Mouse (Mus musculus) stomach, embryonic 14.5 days (tissue): ENCODE results near the gene Irf2bp1. TPM values are rescaled to one million over a fixed set of nuclear protein-coding genes. Genes with fewer than 3 reads are reported as not detected.
A peak's percentile ranks its signal among the peaks of the same experiment; 100 is the strongest.

ENCODE experiments used
- ATAC-seq: fragments of 200-750 bp; cut with Nextera tagmentation; 2 replicates; pipeline ENCODE4 v1.8.0; 2017; ENCODE audit warnings: low read depth, moderate TSS enrichment; ENCODE audit not compliant: insufficient number of reproducible peaks, insufficient read depth, low FRiP score
- H3K27ac ChIP-seq: fragments of 300-500 bp; sonication (generic); 2 replicates; pipeline ENCODE4 v1.5.1; 2014; ENCODE audit warnings: mild to moderate bottlenecking, low read length, moderate library complexity, mixed read lengths
- H3K27me3 ChIP-seq: fragments of 300-500 bp; sonication (generic); 2 replicates; pipeline ENCODE4 v1.6.1; 2014; ENCODE audit warnings: low read length, control low read depth, mixed read lengths; ENCODE audit not compliant: control insufficient read depth, insufficient read depth
- H3K36me3 ChIP-seq: fragments of 300-500 bp; sonication (generic); 2 replicates; pipeline ENCODE4 v1.6.1; 2014; ENCODE audit warnings: mild to moderate bottlenecking, control low read depth, low read length, moderate library complexity, mixed read lengths; ENCODE audit not compliant: control insufficient read depth, insufficient read depth
- H3K4me1 ChIP-seq: fragments of 300-500 bp; sonication (generic); 2 replicates; pipeline ENCODE4 v1.6.1; 2014; ENCODE audit warnings: low read length, control low read depth, mixed read lengths; ENCODE audit not compliant: control insufficient read depth, insufficient read depth
- H3K4me2 ChIP-seq: fragments of 300-500 bp; sonication (generic); replicated peaks from 2 replicates; pipeline ENCODE4 v1.6.1; 2014; ENCODE audit warnings: low read depth, low read length, control low read depth
- H3K4me3 ChIP-seq: fragments of 300-500 bp; sonication (generic); 2 replicates; pipeline ENCODE4 v1.5.1; 2014; ENCODE audit warnings: low read depth, low read length, control low read depth
- H3K9ac ChIP-seq: fragments of 300-500 bp; sonication (generic); replicated peaks from 2 replicates; pipeline ENCODE4 v1.6.1; 2014; ENCODE audit warnings: low read depth, mild to moderate bottlenecking, control low read depth, low read length, moderate library complexity, mixed read lengths
- H3K9me3 ChIP-seq: fragments of 300-500 bp; sonication (generic); 2 replicates; pipeline ENCODE4 v1.6.1; 2016; ENCODE audit warnings: low read depth, low read length, control low read depth; ENCODE audit not compliant: control insufficient read depth
- WGBS: fragments of 180-500 bp; shearing (Covaris S2); extraction: QIAGEN DNeasy Blood & Tissue Kit; methylation state at CpG from one replicate; pipeline ENCODE4 v1.1.7; 2014; 5-methylcytosine and 5-hydroxymethylcytosine counted together
- polyA plus RNA-seq: library from polyadenylated mRNA; unstranded; fragments of >200 nt; fragmentation: Nextera tagmentation; extraction: Ambion mirVana; gene quantifications from 2 replicates; pipeline ENCODE4 v1.2.1, GENCODE M21; 2014

Gene Irf2bp1
- polyA plus RNA-seq, 1 experiment from 2014 or later = 22.7 TPM

DNA sequence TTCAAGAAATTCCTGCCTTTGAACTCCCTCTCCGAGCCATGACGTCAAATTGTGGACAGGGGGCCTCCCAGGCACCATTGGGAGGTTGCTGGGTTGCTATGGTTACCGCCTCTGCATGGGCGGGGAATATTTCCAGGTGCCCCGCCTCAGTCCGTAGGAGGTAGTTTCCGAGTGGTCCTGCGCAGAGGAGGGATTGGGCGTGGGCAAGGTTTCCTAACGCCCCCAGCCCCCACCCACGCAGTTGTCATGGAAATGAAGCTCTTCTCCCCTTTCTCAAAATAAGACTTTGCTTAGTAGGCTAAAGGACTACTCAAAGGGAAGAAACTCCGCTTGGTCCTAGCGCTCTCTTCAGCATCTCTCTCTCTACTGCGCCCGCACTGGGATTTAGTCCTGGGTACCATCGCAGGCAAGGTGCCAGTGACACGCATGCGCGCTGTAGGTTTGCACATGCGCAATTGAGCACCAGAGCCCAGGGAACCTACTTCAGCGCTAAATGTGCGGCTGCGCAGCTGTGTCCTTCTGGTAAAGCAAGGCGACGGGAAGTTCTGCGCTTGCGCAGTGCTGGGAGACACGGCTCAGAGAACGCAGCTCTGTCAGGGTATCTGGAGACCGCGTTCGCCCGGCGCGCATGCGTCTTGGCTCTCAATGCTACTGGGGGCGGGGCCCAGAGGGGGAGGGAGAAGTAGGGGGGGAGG, 13.1 kb upstream of the Irf2bp1 start, which contains the start of gene Mypop:
TSS of gene Mypop (plus strand) at position 645 of the 695 bp plus-strand sequence.
- Histone ChIP-seq H3K9ac (peak within 1 kb of the TSS; percentile 30; the same call in 1 of the 2 replicates), H3K27ac (peak within 1 kb of the TSS; percentile 70; the same call in 1 of the 2 replicates), H3K27me3 (no peaks in the 10 kb centered on the region), H3K9me3 (no peaks in the 10 kb centered on the region), H3K36me3 (no peaks in the 10 kb centered on the region), H3K4me2 (peak within 1 kb of the TSS; percentile 88), H3K4me3 (peak within 1 kb of the TSS; percentile 48), H3K4me1 (0 out of 2 replicates have a peak, but pooled peaks cover 6% of the 10 kb centered on the region)
- WGBS = under 1% methylated on average over 36 of the region's 37 CpGs
- ATAC-seq = peak; percentile 95

DNA sequence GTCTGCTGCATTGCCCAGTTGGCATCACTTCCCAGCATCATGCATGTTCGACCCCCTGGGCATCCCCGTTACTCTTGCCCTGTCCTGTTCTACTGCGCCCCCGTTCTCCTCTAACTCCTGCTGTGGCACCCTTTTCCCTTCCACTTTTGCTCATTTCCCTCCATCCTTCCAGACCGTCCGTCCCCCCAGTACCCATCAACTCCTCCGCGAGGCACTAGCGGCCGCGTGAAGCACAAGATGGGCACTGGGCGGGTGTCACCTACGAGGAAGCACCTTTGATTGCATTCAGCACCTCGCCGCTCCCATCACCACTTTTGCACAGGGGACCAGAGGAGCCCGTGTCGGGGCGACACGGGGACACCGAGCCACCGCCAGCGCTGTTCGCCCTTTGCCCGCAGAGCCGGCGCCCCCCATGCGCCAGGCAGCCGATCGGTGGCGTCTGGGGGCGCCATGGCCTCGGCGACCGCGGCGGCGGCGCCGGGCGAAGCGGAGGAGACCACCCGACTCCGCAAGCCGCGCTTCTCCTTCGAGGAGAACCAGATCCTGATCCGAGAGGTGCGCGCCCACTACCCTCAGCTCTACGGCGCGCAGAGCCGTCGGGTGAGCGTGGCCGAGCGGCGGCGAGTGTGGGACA, 12.1 kb upstream of the Irf2bp1 start:
- ATAC-seq = no peak
- peak overlapping the region; percentile 88 for H3K4me2 ChIP-seq
- peaks cover 7% of the 10 kb centered on the region; the same call in 1 of the 2 replicates for H3K36me3 ChIP-seq
- no peaks in the 10 kb centered on the region for H3K9me3 ChIP-seq
- 0 out of 2 replicates have a peak, but pooled peaks cover 6% of the 10 kb centered on the region for H3K4me1 ChIP-seq
- peak overlapping the region; percentile 48 for H3K4me3 ChIP-seq
- H3K27me3 ChIP-seq = no peaks in the 10 kb centered on the region
- H3K9ac ChIP-seq = peak overlapping the region; percentile 30; the same call in 1 of the 2 replicates
- no peak overlapping the region for H3K27ac ChIP-seq
- under 1% methylated on average over 58 of the region's 59 CpGs for WGBS

DNA sequence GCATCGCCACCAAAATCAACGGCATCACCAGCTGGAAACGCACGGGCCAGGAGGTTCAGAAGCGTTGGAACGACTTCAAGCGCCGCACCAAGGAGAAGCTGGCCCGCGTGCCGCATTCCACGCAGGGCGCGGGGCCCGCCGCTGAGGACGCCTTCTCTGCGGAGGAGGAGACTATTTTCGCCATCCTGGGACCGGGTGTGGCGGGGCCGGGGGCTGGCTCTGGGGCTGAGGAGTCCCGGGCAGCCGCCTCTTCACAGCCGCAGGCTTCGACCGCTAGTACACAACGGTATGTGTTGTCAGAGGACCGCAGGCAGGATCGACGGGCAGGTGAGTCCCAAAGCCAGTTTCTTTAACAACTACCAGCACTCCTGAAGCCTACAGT, 11.6 kb upstream of the Irf2bp1 start:
- Histone ChIP-seq H3K4me2 (peak overlapping the region; percentile 88), H3K4me1 (0 out of 2 replicates have a peak, but pooled peaks cover 6% of the 10 kb centered on the region), H3K9ac (no peak overlapping the region), H3K4me3 (peak overlapping the region; percentile 48), H3K9me3 (no peaks in the 10 kb centered on the region), H3K27me3 (no peaks in the 10 kb centered on the region), H3K36me3 (peaks cover 7% of the 10 kb centered on the region; the same call in 1 of the 2 replicates), H3K27ac (no peak overlapping the region)
- ATAC-seq = no peak
- 2% methylated on average over 31 of the region's 31 CpGs for WGBS

DNA sequence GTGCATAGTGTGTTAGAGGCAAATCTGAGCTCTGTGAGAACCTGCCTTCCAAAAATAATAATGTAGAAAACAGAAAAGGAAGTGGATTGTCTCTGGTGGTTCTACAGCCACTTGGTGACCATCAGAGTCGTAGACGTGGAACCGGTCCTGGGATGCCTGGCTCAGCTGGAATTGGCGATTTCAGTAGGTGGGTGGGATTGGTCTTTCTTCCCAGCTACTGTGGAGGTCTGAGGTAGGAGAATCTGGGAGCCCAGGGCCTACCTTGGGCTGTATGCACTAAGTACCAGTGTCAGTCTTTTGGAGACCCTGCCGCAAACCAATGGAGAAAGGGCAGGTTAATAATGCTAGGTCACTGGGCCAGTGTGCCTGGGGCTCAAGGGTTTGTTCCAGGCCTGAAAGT, 10.8 kb upstream of the Irf2bp1 start:
- Histone ChIP-seq H3K4me2 (no peak overlapping the region), H3K4me3 (peak overlapping the region; percentile 48), H3K27me3 (no peaks in the 10 kb centered on the region), H3K27ac (no peak overlapping the region), H3K9ac (no peak overlapping the region), H3K36me3 (peaks cover 7% of the 10 kb centered on the region; the same call in 1 of the 2 replicates), H3K9me3 (no peaks in the 10 kb centered on the region), H3K4me1 (0 out of 2 replicates have a peak, but pooled peaks cover 6% of the 10 kb centered on the region)
- WGBS = 86% methylated on average over 5 of the region's 5 CpGs
- no peak for ATAC-seq

DNA sequence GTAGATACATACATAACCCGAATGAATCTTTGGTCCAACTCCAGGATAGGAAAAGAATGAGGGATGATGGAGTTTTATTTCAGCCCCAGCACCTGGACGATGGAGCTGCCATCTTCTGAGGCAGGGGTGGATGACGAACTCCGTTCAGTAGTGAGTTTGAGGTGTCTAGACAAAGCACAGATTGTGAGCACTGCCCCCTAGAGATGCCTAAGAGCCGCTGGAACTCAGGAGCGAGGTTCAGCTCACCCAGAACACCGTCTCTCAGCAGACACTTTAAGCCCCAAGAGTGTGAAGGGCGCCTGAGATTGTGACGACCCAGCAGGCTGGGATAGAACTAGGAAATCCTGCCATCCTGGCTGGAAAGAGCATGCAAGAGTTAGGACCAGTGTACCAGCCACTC, 5.0 kb upstream of the Irf2bp1 start:
- peaks cover 7% of the 10 kb centered on the region; the same call in 1 of the 2 replicates for H3K36me3 ChIP-seq
- peaks cover 8% of the 10 kb centered on the region; the same call in 1 of the 2 replicates for H3K4me1 ChIP-seq
- ATAC-seq = no peak
- H3K4me2 ChIP-seq = no peak overlapping the region
- H3K27me3 ChIP-seq = no peaks in the 10 kb centered on the region
- no peak overlapping the region for H3K9ac ChIP-seq
- no peaks in the 10 kb centered on the region for H3K9me3 ChIP-seq
- H3K4me3 ChIP-seq = no peak overlapping the region
- WGBS = 51% methylated on average over 9 of the region's 9 CpGs
- no peak overlapping the region for H3K27ac ChIP-seq

DNA sequence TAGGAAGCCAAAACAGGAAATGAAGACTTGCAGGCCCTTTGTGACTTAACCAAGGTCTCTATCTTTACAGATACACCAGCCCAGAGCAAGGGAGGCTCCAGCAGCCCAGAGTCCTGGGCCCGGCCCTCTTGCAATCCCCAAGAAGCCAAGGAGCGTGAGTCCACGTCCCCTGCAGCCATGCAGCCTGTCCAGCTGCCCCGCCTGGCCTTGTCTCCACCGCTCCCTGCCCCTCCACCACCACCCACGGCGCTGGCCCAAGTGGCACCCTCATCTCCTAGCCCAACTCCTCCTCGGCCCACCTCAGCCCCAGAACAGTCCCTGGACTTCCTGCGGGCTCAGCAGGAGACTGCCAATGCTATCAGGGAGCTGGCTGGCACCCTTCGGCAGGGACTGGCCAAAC, 3.4 kb upstream of the Irf2bp1 start:
- Histone ChIP-seq H3K4me2 (peak overlapping the region; percentile 51), H3K27me3 (no peaks in the 10 kb centered on the region), H3K27ac (peak overlapping the region; percentile 27; the same call in 1 of the 2 replicates), H3K4me1 (peaks cover 15% of the 10 kb centered on the region), H3K4me3 (peak overlapping the region; percentile 29), H3K9me3 (no peaks in the 10 kb centered on the region), H3K9ac (peak overlapping the region; percentile 22; the same call in 1 of the 2 replicates), H3K36me3 (peaks cover 9% of the 10 kb centered on the region; the same call in 1 of the 2 replicates)
- WGBS = 41% methylated on average over 10 of the region's 10 CpGs
- ATAC-seq = no peak

DNA sequence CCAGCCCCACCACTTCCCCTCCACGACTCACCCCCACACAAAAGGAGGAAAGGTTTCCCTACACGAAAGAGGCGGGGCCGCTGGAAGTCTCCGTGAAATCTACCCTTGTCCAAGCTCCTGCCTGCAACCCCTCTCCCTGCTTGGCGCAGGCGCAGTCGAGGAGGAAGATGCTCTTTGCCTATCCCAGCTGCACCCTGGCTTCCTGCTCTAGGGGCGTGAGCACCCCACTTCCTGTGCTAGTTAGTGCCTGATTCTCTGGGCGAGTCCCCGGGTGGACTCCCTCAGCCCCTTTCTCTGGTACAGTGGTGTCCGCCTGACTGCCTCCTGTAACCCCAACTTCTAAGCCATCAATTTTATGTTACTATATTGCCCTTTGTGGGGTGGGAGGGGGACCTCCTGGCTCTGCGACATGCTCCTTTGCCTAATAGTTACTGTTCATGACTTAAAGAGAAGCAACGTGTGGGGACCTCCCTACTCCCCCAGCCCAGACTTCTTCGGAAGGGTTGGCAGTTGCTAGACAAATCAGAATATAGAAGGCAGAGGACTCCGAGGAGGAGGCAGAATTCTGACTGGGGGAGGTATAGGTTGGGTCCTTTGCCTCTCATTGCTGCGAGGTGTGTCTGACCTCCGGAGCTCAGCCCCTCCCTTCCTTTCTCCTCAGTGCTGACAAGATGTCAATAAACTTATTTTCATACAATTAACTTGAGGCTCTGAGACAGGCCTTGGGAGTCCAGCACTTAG, 2.6 kb upstream of the Irf2bp1 start:
- peak overlapping the region; percentile 48; the same call in 1 of the 2 replicates for H3K27ac ChIP-seq
- H3K27me3 ChIP-seq = no peaks in the 10 kb centered on the region
- WGBS = 33% methylated on average over 18 of the region's 18 CpGs
- H3K4me1 ChIP-seq = peaks cover 23% of the 10 kb centered on the region
- peak overlapping the region; percentile 29 for H3K4me3 ChIP-seq
- H3K36me3 ChIP-seq = peaks cover 14% of the 10 kb centered on the region
- peak overlapping the region; percentile 22; the same call in 1 of the 2 replicates for H3K9ac ChIP-seq
- H3K9me3 ChIP-seq = no peaks in the 10 kb centered on the region
- ATAC-seq = no peak
- peak overlapping the region; percentile 51 for H3K4me2 ChIP-seq

DNA sequence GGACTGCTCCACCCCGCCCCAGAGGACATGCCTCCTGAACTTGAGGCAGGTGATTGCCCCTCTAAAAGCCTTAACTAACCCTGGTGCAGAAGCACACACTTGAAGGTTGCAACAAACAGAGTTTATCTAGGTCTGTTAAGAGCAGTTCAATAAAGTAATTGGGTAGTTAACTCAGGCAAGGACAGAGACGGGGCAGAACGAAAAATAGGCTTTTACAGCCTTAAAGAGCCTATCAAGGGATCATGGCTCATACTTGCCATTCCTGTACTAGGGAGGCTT, 2.1 kb upstream of the Irf2bp1 start:
- Histone ChIP-seq H3K9me3 (no peaks in the 10 kb centered on the region), H3K9ac (no peak overlapping the region)
- 60% methylated on average over 3 of the region's 3 CpGs for WGBS

More for the DNA sequence above, 2.1 kb upstream of the Irf2bp1 start:
- peaks cover 26% of the 10 kb centered on the region for H3K4me1 ChIP-seq
- ATAC-seq = no peak
- H3K36me3 ChIP-seq = peaks cover 14% of the 10 kb centered on the region
- H3K27me3 ChIP-seq = no peaks in the 10 kb centered on the region
- 0 out of 2 replicates have a peak overlapping the region, but pooled peaks have one; percentile 51 for H3K4me2 ChIP-seq
- H3K27ac ChIP-seq = peak overlapping the region; percentile 48; the same call in 1 of the 2 replicates
- H3K4me3 ChIP-seq = no peak overlapping the region
